Mouse (Mus musculus): ENCODE measurements at regions not wholly inside any gene's neighbourhood (a gene's known extent, or its start where the extent isn't known, plus 50 kb on each side); places are given as distances from the start of the nearest gene placed in this dataset.

DNA sequence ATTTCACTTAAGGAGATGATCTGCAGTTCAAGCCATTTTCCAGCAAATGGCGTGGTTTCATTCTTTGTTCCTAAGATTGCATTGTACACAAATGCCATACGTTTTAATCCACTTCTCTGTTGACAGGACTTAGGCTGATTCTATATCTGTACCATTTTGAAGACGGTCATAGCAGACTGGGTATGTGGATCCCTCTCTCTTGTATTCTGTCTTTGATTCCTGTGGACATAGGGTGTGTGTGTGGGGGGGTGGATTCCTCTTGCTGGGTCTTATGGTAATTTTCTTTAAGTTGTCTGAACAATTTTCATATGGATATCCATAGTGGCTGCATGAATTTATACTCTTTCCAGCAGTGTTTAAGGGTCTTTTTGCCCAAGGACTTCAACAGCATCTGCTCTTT lies 251.1 kb upstream of the Tenm4 start:
- DNase-seq (ENCODE audit: low read depth, low spot score), result no peak
- no peak overlapping the region for H3K4me3 ChIP-seq (ENCODE audit: control insufficient read depth in 1 of 2, insufficient read depth in 1 of 2, low read depth in 2 of 2, low read length in 2 of 2)
- H3K27ac ChIP-seq (ENCODE audit: control insufficient read depth, low read depth, low read length), result no peak overlapping the region
- no peaks in the 10 kb centered on the region for H3K36me3 ChIP-seq (ENCODE audit: control insufficient read depth in 1 of 2, insufficient read depth in 2 of 2, low read length in 2 of 2)
- no peaks in the 10 kb centered on the region for H3K79me2 ChIP-seq (ENCODE audit: control insufficient read depth, insufficient read depth, low read length, poor library complexity)
- no peaks in the 10 kb centered on the region for H3K27me3 ChIP-seq (ENCODE audit: control insufficient read depth in 1 of 2, insufficient read depth in 2 of 2, low read length in 2 of 2)
- H3K9me3 ChIP-seq (replicated peaks; ENCODE audit: insufficient read depth, low read length), result no peaks in the 10 kb centered on the region
- TF ChIP-seq ZKSCAN1 (IDR thresholded peaks at IDR 0.05; ENCODE audit: low read depth, low read length) (no peak), MAZ (IDR thresholded peaks at IDR 0.05; ENCODE audit: low read depth, low read length) (no peak), NELFE (IDR thresholded peaks at IDR 0.05; ENCODE audit: low read depth, low read length) (no peak), BHLHE40 (IDR thresholded peaks at IDR 0.05; ENCODE audit: borderline replicate concordance, low read depth, low read length) (no peak), JUND (IDR thresholded peaks at IDR 0.05; ENCODE audit: low read depth, low read length) (no peak), KAT2A (conservative IDR thresholded peaks at IDR 0.05; ENCODE audit: low read depth, low read length) (no peak), SIN3A (IDR thresholded peaks at IDR 0.05; ENCODE audit: low read length) (no peak), CTCF (IDR thresholded peaks at IDR 0.05 in 2 of 3, conservative IDR thresholded peaks at IDR 0.05 in 1 of 3; ENCODE audit: control insufficient read depth in 1 of 3, insufficient read depth in 1 of 3, low read depth in 2 of 3, low read length in 3 of 3, poor library complexity in 1 of 3, severe bottlenecking in 1 of 3) (no peak), POLR2AphosphoS2 (IDR thresholded peaks at IDR 0.05; ENCODE audit: low read length) (no peak), USF1 (IDR thresholded peaks at IDR 0.05; ENCODE audit: low read depth, low read length) (no peak), TCF12 (IDR thresholded peaks at IDR 0.05; ENCODE audit: low read depth, low read length) (no peak), TBP (IDR thresholded peaks at IDR 0.05; ENCODE audit: low read depth, low read length) (no peak), RAD21 (IDR thresholded peaks at IDR 0.05; ENCODE audit: low read depth, low read length) (no peak), HCFC1 (IDR thresholded peaks at IDR 0.05; ENCODE audit: low read depth, low read length) (no peak)
- no peaks in the 10 kb centered on the region for H3K4me1 ChIP-seq (ENCODE audit: control insufficient read depth in 1 of 2, insufficient read depth in 2 of 2, low read length in 2 of 2)
- H3K9ac ChIP-seq (ENCODE audit: control insufficient read depth, low read depth, low read length, poor library complexity, severe bottlenecking), result no peak overlapping the region

GRCm38 (mm10) chr7:95924805-95925204 lies 246.2 kb upstream of the Tenm4 start:
- Histone ChIP-seq H3K79me2 (ENCODE audit: control insufficient read depth, insufficient read depth, low read length, poor library complexity) (no peaks in the 10 kb centered on the region), H3K9me3 (replicated peaks; ENCODE audit: insufficient read depth, low read length) (no peaks in the 10 kb centered on the region), H3K27me3 (ENCODE audit: control insufficient read depth in 1 of 2, insufficient read depth in 2 of 2, low read length in 2 of 2) (no peaks in the 10 kb centered on the region), H3K4me1 (ENCODE audit: control insufficient read depth in 1 of 2, insufficient read depth in 2 of 2, low read length in 2 of 2) (no peaks in the 10 kb centered on the region), H3K36me3 (ENCODE audit: control insufficient read depth in 1 of 2, insufficient read depth in 2 of 2, low read length in 2 of 2) (no peaks in the 10 kb centered on the region), H3K4me3 (ENCODE audit: control insufficient read depth in 1 of 2, insufficient read depth in 1 of 2, low read depth in 2 of 2, low read length in 2 of 2) (no peak overlapping the region), H3K27ac (ENCODE audit: control insufficient read depth, low read depth, low read length) (no peak overlapping the region), H3K9ac (ENCODE audit: control insufficient read depth, low read depth, low read length, poor library complexity, severe bottlenecking) (no peak overlapping the region)
- DNase-seq (ENCODE audit: low read depth, low spot score), result no peak
- TF ChIP-seq UBTF (IDR thresholded peaks at IDR 0.05; ENCODE audit: borderline replicate concordance, insufficient read depth, low read depth, low read length) (no peak), MAFK (IDR thresholded peaks at IDR 0.05; ENCODE audit: borderline replicate concordance, low read depth, low read length) (no peak), CHD2 (IDR thresholded peaks at IDR 0.05; ENCODE audit: low read length) (no peak), ZNF384 (IDR thresholded peaks at IDR 0.05; ENCODE audit: low read depth, low read length) (no peak), MAZ (IDR thresholded peaks at IDR 0.05; ENCODE audit: low read depth, low read length) (no peak), SIN3A (IDR thresholded peaks at IDR 0.05; ENCODE audit: low read length) (no peak), ZC3H11A (IDR thresholded peaks at IDR 0.05; ENCODE audit: low read depth, low read length) (no peak), GABPA (IDR thresholded peaks at IDR 0.05; ENCODE audit: low read depth, low read length) (no peak), MYB (IDR thresholded peaks at IDR 0.05; ENCODE audit: low read depth, low read length) (no peak), USF1 (IDR thresholded peaks at IDR 0.05; ENCODE audit: low read depth, low read length) (no peak), EP300 (IDR thresholded peaks at IDR 0.05; ENCODE audit: low read depth in 1 of 2, low read length in 2 of 2) (no peak), BHLHE40 (IDR thresholded peaks at IDR 0.05; ENCODE audit: borderline replicate concordance, low read depth, low read length) (no peak), JUND (IDR thresholded peaks at IDR 0.05; ENCODE audit: low read depth, low read length) (no peak), ELF1 (IDR thresholded peaks at IDR 0.05; ENCODE audit: low read depth, low read length) (no peak), MAX (IDR thresholded peaks at IDR 0.05; ENCODE audit: low read length) (no peak), RAD21 (IDR thresholded peaks at IDR 0.05; ENCODE audit: low read depth, low read length) (no peak), HCFC1 (IDR thresholded peaks at IDR 0.05; ENCODE audit: low read depth, low read length) (no peak), POLR2A (IDR thresholded peaks at IDR 0.05; ENCODE audit: control insufficient read depth in 1 of 2, insufficient read depth in 1 of 2, low read depth in 1 of 2, low read length in 2 of 2, poor library complexity in 1 of 2) (no peak), ZKSCAN1 (IDR thresholded peaks at IDR 0.05; ENCODE audit: low read depth, low read length) (no peak)
